ENCODE assay signal across 10 mouse cellular contexts in the genomic region with DNA sequence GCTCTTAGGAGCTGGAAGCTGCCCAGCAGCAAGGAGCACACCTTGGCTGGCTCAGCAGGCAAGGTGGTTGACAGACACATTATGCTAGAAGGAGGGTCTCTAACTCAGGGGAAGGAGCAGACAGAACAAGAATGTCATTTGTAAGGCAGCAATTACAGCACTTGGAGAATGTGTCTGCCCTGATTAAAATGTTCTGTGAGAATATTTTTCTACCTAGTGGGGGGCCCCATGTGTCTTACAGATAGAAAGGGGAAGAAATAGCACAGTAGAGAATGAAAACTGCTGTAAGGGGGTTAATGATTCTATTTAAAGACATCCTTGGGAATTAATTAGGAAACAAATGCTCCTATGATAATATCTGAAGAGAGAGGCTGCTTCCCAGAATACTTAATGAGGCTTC.
A peak's percentile ranks its signal among the peaks of the same experiment; 100 is the strongest.
DNase-seq lines count a peak whose midpoint lies in the region; ATAC-seq lines count a peak whose summit lies in the region.
"Had no signal": no experiment of that assay in that cellular context is flagged by ENCODE, and none has a peak within 500 bp of the region (broad histone marks: within the 10 kb centered on the region; RNA-seq: fewer than 3 reads in every experiment).

No protein-coding gene starts in this region.

- H3K27me3 ChIP-seq in liver, embryonic 11.5 days (replicated peaks; ENCODE audit: control insufficient read depth, insufficient read depth, low read length): no peaks in the 10 kb centered on the region
- H3K27me3 ChIP-seq in forebrain, embryonic 12.5 days: peaks cover 5% of the 10 kb centered on the region; the same call in 1 of the 2 replicates
- no peaks in the 10 kb centered on the region for H3K27me3 ChIP-seq in hindbrain, embryonic 15.5 days
- H3K27me3 ChIP-seq in neural tube, embryonic 13.5 days: no peaks in the 10 kb centered on the region
- H3K27me3 ChIP-seq: liver, embryonic 13.5 days had no signal

- DNase-seq in liver, embryonic 11.5 days (ENCODE audit: low spot score): no peak
- DNase-seq in liver: no peak
- DNase-seq in left cerebral cortex, postnatal 36 days (ENCODE audit: low spot score in 2 of 2): no peak
- DNase-seq in embryo, embryonic 11 days: no peak
- no peak for DNase-seq in kidney, adult 9 months
- DNase-seq: cerebellum, postnatal 14 days; liver, embryonic 13.5 days had no signal

- H3K27ac ChIP-seq in liver, embryonic 11.5 days (ENCODE audit: low read depth, low read length): peak overlapping the region; percentile 27; the same call in 1 of the 2 replicates
- H3K27ac ChIP-seq in forebrain, embryonic 12.5 days: peak overlapping the region; percentile 77
- peak overlapping the region; percentile 80 for H3K27ac ChIP-seq in hindbrain, embryonic 15.5 days (replicated peaks)
- H3K27ac ChIP-seq in neural tube, embryonic 13.5 days (replicated peaks): peak overlapping the region; percentile 89

- peaks cover 33% of the 10 kb centered on the region for H3K4me1 ChIP-seq in liver, embryonic 11.5 days (replicated peaks; ENCODE audit: control insufficient read depth, insufficient read depth, low read length)
- H3K4me1 ChIP-seq in forebrain, embryonic 12.5 days: peaks cover 20% of the 10 kb centered on the region
- peaks cover 36% of the 10 kb centered on the region for H3K4me1 ChIP-seq in hindbrain, embryonic 15.5 days (replicated peaks)
- peaks cover 40% of the 10 kb centered on the region for H3K4me1 ChIP-seq in neural tube, embryonic 13.5 days (replicated peaks)

- ATAC-seq in liver, embryonic 11.5 days (replicated peaks; ENCODE audit: low FRiP score): no peak
- ATAC-seq in forebrain, embryonic 12.5 days (ENCODE audit: low FRiP score): peak; percentile 73; the same call in 1 of the 2 replicates
- ATAC-seq in hindbrain, embryonic 15.5 days (ENCODE audit: low FRiP score, low read depth): peak; percentile 72
- peak; percentile 71 for ATAC-seq in neural tube, embryonic 13.5 days (ENCODE audit: low read depth)

- H3K9me3 ChIP-seq in liver, embryonic 11.5 days (ENCODE audit: control insufficient read depth, low read length): no peaks in the 10 kb centered on the region
- H3K9me3 ChIP-seq in forebrain, embryonic 12.5 days: no peaks in the 10 kb centered on the region
- no peaks in the 10 kb centered on the region for H3K9me3 ChIP-seq in hindbrain, embryonic 15.5 days
- H3K9me3 ChIP-seq in neural tube, embryonic 13.5 days: no peaks in the 10 kb centered on the region
- H3K9me3 ChIP-seq: liver, embryonic 13.5 days had no signal

- H3K4me2 ChIP-seq in liver, embryonic 11.5 days: no peak overlapping the region
- H3K4me2 ChIP-seq in forebrain, embryonic 12.5 days: no peak overlapping the region
- H3K4me2 ChIP-seq in hindbrain, embryonic 15.5 days: no peak overlapping the region
- no peak overlapping the region for H3K4me2 ChIP-seq in neural tube, embryonic 13.5 days
- H3K4me2 ChIP-seq: liver, embryonic 13.5 days had no signal

- no peak overlapping the region for H3K4me3 ChIP-seq in liver, embryonic 11.5 days (ENCODE audit: low read depth, low read length)
- no peak overlapping the region for H3K4me3 ChIP-seq in forebrain, embryonic 12.5 days (replicated peaks)
- no peak overlapping the region for H3K4me3 ChIP-seq in hindbrain, embryonic 15.5 days
- H3K4me3 ChIP-seq in neural tube, embryonic 13.5 days: no peak overlapping the region
- H3K4me3 ChIP-seq: liver, embryonic 13.5 days had no signal

- intact Hi-C loops in left cerebral cortex, postnatal 36 days (cut with DNase I): no loop called here

- no peaks in the 10 kb centered on the region for H3K36me3 ChIP-seq in liver, embryonic 11.5 days (ENCODE audit: control insufficient read depth, insufficient read depth, low read length)
- no peaks in the 10 kb centered on the region for H3K36me3 ChIP-seq in forebrain, embryonic 12.5 days (replicated peaks)
- no peaks in the 10 kb centered on the region for H3K36me3 ChIP-seq in hindbrain, embryonic 15.5 days
- H3K36me3 ChIP-seq in neural tube, embryonic 13.5 days: no peaks in the 10 kb centered on the region
- H3K36me3 ChIP-seq: liver, embryonic 13.5 days had no signal

- H3K9ac ChIP-seq in liver, embryonic 11.5 days (ENCODE audit: low read depth, low read length): no peak overlapping the region
- H3K9ac ChIP-seq in forebrain, embryonic 12.5 days: no peak overlapping the region
- H3K9ac ChIP-seq in hindbrain, embryonic 15.5 days: no peak overlapping the region
- H3K9ac ChIP-seq in neural tube, embryonic 13.5 days: no peak overlapping the region
- H3K9ac ChIP-seq: liver, embryonic 13.5 days had no signal

Comparison
In these comparisons a context has a peak if more than half of its experiments do, and no peak if none do; other contexts are left out.
1. H3K27ac ChIP-seq: peak in every context shown above with its lines; median percentile 89 in neural tube, embryonic 13.5 days; 80 in hindbrain, embryonic 15.5 days; 77 in forebrain, embryonic 12.5 days; 27 in liver, embryonic 11.5 days.